In the genomic region with DNA sequence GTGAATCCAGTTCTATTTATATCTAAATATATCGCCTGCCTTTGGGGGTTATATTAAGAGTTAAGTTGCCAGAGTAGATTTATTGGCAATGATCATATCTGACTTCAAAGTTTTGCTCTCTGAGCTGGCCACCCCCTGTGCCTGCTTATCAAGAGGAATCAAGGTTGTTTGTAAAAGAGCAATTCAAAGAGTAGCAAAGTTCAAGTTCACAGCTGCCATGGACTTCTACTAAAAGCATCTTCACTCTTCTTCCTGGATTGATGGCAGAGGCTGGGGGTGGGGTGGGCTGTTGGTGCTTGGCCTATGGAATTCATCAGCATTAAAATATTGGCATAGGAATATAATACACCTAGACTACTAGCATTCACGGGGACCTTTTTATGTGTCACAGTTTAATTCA, we compare ENCODE assay signal across 22 mouse cellular contexts.
DNase-seq lines count a peak whose midpoint lies in the region; ATAC-seq and TF ChIP-seq lines count a peak whose summit lies in the region.
"Had no signal": no experiment of that assay in that cellular context is flagged by ENCODE, and none has a peak within 500 bp of the region (broad histone marks: within the 10 kb centered on the region; RNA-seq: fewer than 3 reads in every experiment).

No protein-coding gene starts in this region.

- H3K4me1 ChIP-seq in kidney, embryonic 14.5 days (ENCODE audit: control insufficient read depth, insufficient read depth, low read length) = peaks cover 3% of the 10 kb centered on the region; the same call in 1 of the 2 replicates
- no peaks in the 10 kb centered on the region for H3K4me1 ChIP-seq in kidney, adult 2 months (ENCODE audit: control insufficient read depth, insufficient read depth, low read length)
- peaks cover 6% of the 10 kb centered on the region; the same call in 1 of the 2 replicates for H3K4me1 ChIP-seq in small intestine, adult 2 months (ENCODE audit: control insufficient read depth, insufficient read depth, insufficient read length, low read length)
- peaks cover 1% of the 10 kb centered on the region; the same call in 1 of the 2 replicates for H3K4me1 ChIP-seq in heart, embryonic 11.5 days (ENCODE audit: control insufficient read depth, insufficient read depth, low read length)

- H3K9me3 ChIP-seq in kidney, embryonic 14.5 days (ENCODE audit: control insufficient read depth, low read length) = no peaks in the 10 kb centered on the region
- H3K9me3 ChIP-seq in heart, embryonic 11.5 days (replicated peaks; ENCODE audit: control insufficient read depth, low read length) = no peaks in the 10 kb centered on the region
- H3K9me3 ChIP-seq: embryonic facial prominence, embryonic 10.5 days; hindbrain, embryonic 12.5 days had no signal

- no peak overlapping the region for H3K27ac ChIP-seq in kidney, embryonic 14.5 days (ENCODE audit: low read depth, low read length)
- H3K27ac ChIP-seq in kidney, adult 2 months (ENCODE audit: insufficient read depth, low read depth, low read length) = no peak overlapping the region
- H3K27ac ChIP-seq in small intestine, adult 2 months (ENCODE audit: insufficient read depth, low read depth, low read length) = peak overlapping the region; percentile 3; the same call in 1 of the 2 replicates
- no peak overlapping the region for H3K27ac ChIP-seq in heart, embryonic 11.5 days (ENCODE audit: low read depth, low read length)
- H3K27ac ChIP-seq: embryonic facial prominence, embryonic 10.5 days; gastrocnemius, adult 2 months; hindbrain, embryonic 12.5 days had no signal

- no peaks in the 10 kb centered on the region for H3K36me3 ChIP-seq in kidney, embryonic 14.5 days (ENCODE audit: control insufficient read depth, insufficient read depth, low read length)
- H3K36me3 ChIP-seq in kidney, adult 2 months (ENCODE audit: control insufficient read depth, insufficient read depth, low read length) = no peaks in the 10 kb centered on the region
- H3K36me3 ChIP-seq in small intestine, adult 2 months (ENCODE audit: control insufficient read depth, insufficient read depth, low read length) = no peaks in the 10 kb centered on the region
- no peaks in the 10 kb centered on the region for H3K36me3 ChIP-seq in heart, embryonic 11.5 days (ENCODE audit: control insufficient read depth, insufficient read depth, low read length)
- H3K36me3 ChIP-seq: embryonic facial prominence, embryonic 10.5 days; hindbrain, embryonic 12.5 days had no signal

- H3K4me2 ChIP-seq in kidney, embryonic 14.5 days (replicated peaks; ENCODE audit: low read depth, low read length) = no peak overlapping the region
- H3K4me2 ChIP-seq in heart, embryonic 11.5 days = no peak overlapping the region
- H3K4me2 ChIP-seq: hindbrain, embryonic 12.5 days had no signal

- no peak overlapping the region for H3K9ac ChIP-seq in kidney, embryonic 14.5 days (ENCODE audit: low read depth, low read length)
- no peak overlapping the region for H3K9ac ChIP-seq in heart, embryonic 11.5 days (ENCODE audit: low read depth, low read length)
- H3K9ac ChIP-seq: hindbrain, embryonic 12.5 days had no signal

- 69% methylated on average over 2 of the region's 2 CpGs for WGBS in kidney, embryonic 14.5 days
- WGBS in kidney, adult 2 months = 46% methylated on average over 2 of the region's 2 CpGs
- WGBS in small intestine, adult 2 months = 29% methylated on average over 2 of the region's 2 CpGs
- 77% methylated on average over 2 of the region's 2 CpGs for WGBS in heart, embryonic 11.5 days (ENCODE audit: insufficient replicate concordance)

- no peak for TF ChIP-seq POLR2A in kidney, adult 2 months (IDR thresholded peaks at IDR 0.05; ENCODE audit: low read depth, low read length)
- TF ChIP-seq POLR2A in small intestine, adult 2 months (IDR thresholded peaks at IDR 0.05; ENCODE audit: low read depth, low read length) = no peak

- no peak overlapping the region for H3K4me3 ChIP-seq in kidney, embryonic 14.5 days (ENCODE audit: low read length)
- no peak overlapping the region for H3K4me3 ChIP-seq in kidney, adult 2 months (ENCODE audit: insufficient read depth, low read depth, low read length)
- H3K4me3 ChIP-seq in small intestine, adult 2 months (ENCODE audit: low read depth, low read length) = no peak overlapping the region
- no peak overlapping the region for H3K4me3 ChIP-seq in heart, embryonic 11.5 days (ENCODE audit: low read depth, low read length)
- H3K4me3 ChIP-seq: embryonic facial prominence, embryonic 10.5 days; gastrocnemius, adult 2 months; hindbrain, embryonic 12.5 days had no signal

- no peak for DNase-seq in kidney, adult 2 months
- peak; percentile 12 for DNase-seq in adrenal gland, postnatal 10 days
- DNase-seq in adrenal gland, postnatal 36 days = peak; percentile 44 to 69
- DNase-seq in lung, adult 18-20 months = no peak
- DNase-seq: cerebellum, adult 2 months; cerebellum, postnatal 10 days; gastrocnemius, adult 2 months; gastrocnemius, postnatal 25 days; heart, adult 11 months; heart, postnatal 10 days; heart, postnatal 4 days had no signal

- H3K27me3 ChIP-seq in kidney, embryonic 14.5 days (ENCODE audit: control insufficient read depth, insufficient read depth, low read length) = no peaks in the 10 kb centered on the region
- no peaks in the 10 kb centered on the region for H3K27me3 ChIP-seq in kidney, adult 2 months (replicated peaks; ENCODE audit: control insufficient read depth, insufficient read depth, low read length)
- H3K27me3 ChIP-seq in small intestine, adult 2 months (ENCODE audit: control insufficient read depth, insufficient read depth, low read length) = no peaks in the 10 kb centered on the region
- no peaks in the 10 kb centered on the region for H3K27me3 ChIP-seq in heart, embryonic 11.5 days (ENCODE audit: control insufficient read depth, insufficient read depth, low read length)
- H3K27me3 ChIP-seq: CH12.LX; hindbrain, embryonic 12.5 days; Patski had no signal

- TF ChIP-seq CTCF in kidney, adult 2 months (conservative IDR thresholded peaks at IDR 0.05; ENCODE audit: insufficient read depth, insufficient read length, low read depth, low read length) = no peak
- TF ChIP-seq CTCF in small intestine, adult 2 months (IDR thresholded peaks at IDR 0.05; ENCODE audit: extremely low read depth, insufficient read length, insufficient replicate concordance, low read depth, low read length) = no peak

- ATAC-seq in kidney, embryonic 14.5 days (ENCODE audit: low FRiP score, low TSS enrichment) = 0 out of 2 replicates have a peak, but pooled peaks have one; percentile 10
- no peak for ATAC-seq in heart, embryonic 11.5 days (replicated peaks; ENCODE audit: insufficient number of reproducible peaks, low FRiP score, low TSS enrichment)
- ATAC-seq: activated CD4-positive, CD25-positive, alpha-beta regulatory T cell, adult 4 months; forebrain, embryonic 14.5 days; hindbrain, embryonic 16.5 days; inflammation-experienced regulatory T-cells, adult 6 months had no signal

Comparison
In these comparisons a context has a peak if more than half of its experiments do, and no peak if none do; other contexts are left out.
1. DNase-seq: peak in adrenal gland, postnatal 10 days (single experiment) and adrenal gland, postnatal 36 days (2 of 2); none in kidney, adult 2 months (single experiment) and lung, adult 18-20 months (0 of 2).